Mouse (Mus musculus) lung, embryonic 15.5 days (tissue): ENCODE measurements around the gene Inca1. TPM values are rescaled to one million over a fixed set of nuclear protein-coding genes. Genes with fewer than 3 reads are reported as not detected.

ENCODE experiments used
- ATAC-seq: fragments of 200-750 bp; cut with Nextera tagmentation; 2 replicates; pipeline ENCODE4 v1.8.0; 2017; ENCODE audit warnings: moderate number of reproducible peaks, borderline replicate concordance; ENCODE audit not compliant: low FRiP score, low TSS enrichment; ENCODE audit errors: extremely low read depth
- H3K27ac ChIP-seq: fragments of 300-500 bp; sonication (generic); 2 replicates; pipeline ENCODE4 v1.5.1; 2015; ENCODE audit warnings: moderate library complexity, mild to moderate bottlenecking, inconsistent platforms
- H3K27me3 ChIP-seq: fragments of 300-500 bp; sonication (generic); 2 replicates; pipeline ENCODE4 v1.6.1; 2015; ENCODE audit warnings: inconsistent platforms
- H3K36me3 ChIP-seq: fragments of 300-500 bp; sonication (generic); 2 replicates; pipeline ENCODE4 v1.6.1; 2015; ENCODE audit warnings: inconsistent platforms
- H3K4me1 ChIP-seq: fragments of 300-500 bp; sonication (generic); 2 replicates; pipeline ENCODE4 v1.6.1; 2015; ENCODE audit warnings: inconsistent platforms
- H3K4me2 ChIP-seq: fragments of 300-500 bp; sonication (generic); 2 replicates; pipeline ENCODE4 v1.6.1; 2015; ENCODE audit warnings: inconsistent platforms, mild to moderate bottlenecking, moderate library complexity
- H3K4me3 ChIP-seq: fragments of 300-500 bp; sonication (generic); 2 replicates; pipeline ENCODE4 v1.5.1; 2015; ENCODE audit warnings: mild to moderate bottlenecking, inconsistent platforms
- H3K9ac ChIP-seq: fragments of 300-500 bp; sonication (generic); 2 replicates; pipeline ENCODE4 v1.6.1; 2015; ENCODE audit warnings: inconsistent platforms
- H3K9me3 ChIP-seq: fragments of 300-500 bp; sonication (generic); 2 replicates; pipeline ENCODE4 v1.6.1; 2016; ENCODE audit warnings: inconsistent platforms
- WGBS: fragments of 180-500 bp; shearing (Covaris S2); methylation state at CpG from one replicate; pipeline ENCODE4 v1.1.7; 2015; 5-methylcytosine and 5-hydroxymethylcytosine counted together
- polyA plus RNA-seq: library from polyadenylated mRNA; unstranded; fragments of >200 nt; fragmentation: Nextera tagmentation; extraction: Ambion mirVana; gene quantifications from 2 replicates; pipeline ENCODE4 v1.2.1, GENCODE M21; 2015

Gene Inca1
- polyA plus RNA-seq, 1 experiment from 2014 or later = 1.5 TPM

DNA sequence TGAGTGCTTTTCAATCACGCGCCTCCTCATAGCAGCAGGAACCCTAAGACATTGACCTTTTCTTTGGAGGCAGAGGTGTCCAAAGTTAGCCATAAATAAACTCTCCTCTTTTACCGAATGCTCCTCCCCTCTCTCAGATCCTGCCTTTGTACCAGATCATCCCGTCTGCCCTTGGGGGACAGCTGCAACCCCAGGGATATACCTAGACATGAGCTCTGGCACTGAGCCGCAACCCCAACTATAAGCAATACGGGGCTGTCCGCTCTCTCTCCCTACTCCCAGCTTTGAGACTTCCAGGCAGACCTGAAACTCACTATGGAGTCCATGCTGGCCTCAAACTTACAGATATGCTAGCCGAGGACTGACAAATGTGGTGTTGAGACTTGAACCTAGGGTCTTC lies 33.3 kb downstream of the Inca1 start:
- Histone ChIP-seq H3K4me2 (no peak overlapping the region), H3K4me3 (no peak overlapping the region), H3K4me1 (peaks cover 23% of the 10 kb centered on the region), H3K36me3 (peaks cover 42% of the 10 kb centered on the region), H3K9me3 (no peaks in the 10 kb centered on the region), H3K9ac (no peak overlapping the region), H3K27ac (no peak overlapping the region), H3K27me3 (no peaks in the 10 kb centered on the region)
- ATAC-seq = no peak
- WGBS = 87% methylated on average over 8 of the region's 8 CpGs

DNA sequence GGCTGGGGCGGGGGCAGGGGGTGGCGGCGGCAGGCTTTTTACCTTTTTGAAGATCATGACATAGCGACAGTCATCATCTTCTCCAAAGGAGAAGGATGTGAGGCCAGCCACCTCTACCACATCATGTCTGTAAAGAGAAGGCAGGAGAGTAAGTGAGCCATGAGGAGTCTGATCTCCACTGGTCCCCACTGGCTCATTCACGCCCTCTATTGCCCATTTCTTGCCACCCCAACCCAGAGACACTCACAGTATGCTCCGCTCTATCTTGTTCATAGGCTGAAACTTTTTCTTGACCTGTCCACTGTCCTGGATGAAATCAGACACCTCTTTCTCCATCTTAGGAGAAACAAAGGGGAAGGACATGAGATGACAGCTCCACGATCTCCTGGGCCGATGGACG lies 35.2 kb downstream of the Inca1 start:
- H3K4me3 ChIP-seq = no peak overlapping the region
- H3K9me3 ChIP-seq = no peaks in the 10 kb centered on the region
- H3K27ac ChIP-seq = no peak overlapping the region
- H3K4me1 ChIP-seq = peaks cover 13% of the 10 kb centered on the region
- H3K27me3 ChIP-seq = no peaks in the 10 kb centered on the region
- 89% methylated on average over 9 of the region's 9 CpGs for WGBS
- H3K36me3 ChIP-seq = peaks cover 48% of the 10 kb centered on the region
- no peak overlapping the region for H3K9ac ChIP-seq
- no peak for ATAC-seq
- no peak overlapping the region for H3K4me2 ChIP-seq

DNA sequence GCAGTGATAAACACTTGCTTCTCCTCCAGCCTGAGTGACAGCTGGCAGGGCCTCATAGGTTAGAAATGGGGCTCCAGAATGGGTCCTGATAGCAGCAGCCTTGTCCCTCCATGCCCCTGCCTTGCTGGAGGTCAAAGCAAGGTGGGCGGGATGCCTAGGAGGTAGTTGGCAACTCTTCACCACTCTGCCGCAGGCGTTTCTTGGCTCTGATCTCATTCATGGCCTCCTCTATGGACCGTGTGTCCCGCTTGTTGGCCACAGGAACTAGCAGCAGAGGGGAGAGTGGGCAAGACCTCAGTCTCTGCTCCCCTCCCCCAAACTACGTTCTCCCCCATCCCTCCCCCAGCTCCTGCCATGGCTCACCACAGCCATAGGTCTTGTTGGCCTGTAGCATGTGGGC lies 36.0 kb downstream of the Inca1 start:
- no peak overlapping the region for H3K4me3 ChIP-seq
- ATAC-seq = no peak
- peaks cover 48% of the 10 kb centered on the region for H3K36me3 ChIP-seq
- no peak overlapping the region for H3K27ac ChIP-seq
- no peak overlapping the region for H3K4me2 ChIP-seq
- H3K27me3 ChIP-seq = no peaks in the 10 kb centered on the region
- peaks cover 13% of the 10 kb centered on the region for H3K4me1 ChIP-seq
- H3K9ac ChIP-seq = no peak overlapping the region
- WGBS = 85% methylated on average over 6 of the region's 6 CpGs
- no peaks in the 10 kb centered on the region for H3K9me3 ChIP-seq

DNA sequence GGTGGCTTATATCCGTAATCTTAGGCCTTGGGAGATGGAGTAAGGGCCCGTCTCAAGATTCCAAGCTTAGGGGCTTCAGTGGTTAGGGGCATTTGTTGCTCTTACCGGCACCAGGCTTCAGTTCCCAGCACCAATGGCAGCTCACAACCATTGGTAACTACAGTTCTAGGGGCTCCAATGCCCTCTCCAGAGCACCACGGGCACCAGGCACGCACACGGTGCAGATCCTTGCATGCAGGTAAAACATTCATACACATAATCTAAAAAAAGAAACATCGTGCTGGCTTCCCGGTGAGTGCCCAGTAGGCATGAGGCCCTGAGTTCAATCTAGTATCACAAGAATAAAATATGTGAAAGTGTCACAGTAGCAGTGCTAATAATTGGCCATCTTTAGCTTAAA lies 36.9 kb downstream of the Inca1 start:
- H3K4me2 ChIP-seq = no peak overlapping the region
- 92% methylated on average over 8 of the region's 8 CpGs for WGBS
- peaks cover 15% of the 10 kb centered on the region for H3K4me1 ChIP-seq
- no peaks in the 10 kb centered on the region for H3K9me3 ChIP-seq
- no peak for ATAC-seq
- peaks cover 48% of the 10 kb centered on the region for H3K36me3 ChIP-seq
- no peak overlapping the region for H3K27ac ChIP-seq
- H3K9ac ChIP-seq = no peak overlapping the region
- no peaks in the 10 kb centered on the region for H3K27me3 ChIP-seq
- H3K4me3 ChIP-seq = no peak overlapping the region

DNA sequence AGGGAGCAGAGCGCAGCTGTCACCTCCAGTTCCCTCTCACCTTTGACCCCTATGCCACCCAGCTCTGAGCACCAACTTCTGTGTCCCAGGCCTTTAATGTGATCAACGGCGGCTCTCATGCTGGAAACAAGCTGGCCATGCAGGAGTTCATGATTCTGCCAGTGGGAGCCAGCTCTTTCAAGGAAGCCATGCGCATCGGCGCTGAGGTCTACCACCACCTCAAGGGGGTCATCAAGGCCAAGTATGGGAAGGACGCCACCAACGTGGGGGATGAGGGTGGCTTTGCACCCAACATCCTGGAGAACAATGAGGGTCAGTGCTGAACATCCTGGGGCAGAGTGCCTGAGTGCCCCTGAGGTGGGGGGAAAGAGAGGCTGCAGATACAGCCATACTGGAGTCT lies 39.4 kb downstream of the Inca1 start:
- Histone ChIP-seq H3K4me1 (peaks cover 30% of the 10 kb centered on the region), H3K27ac (no peak overlapping the region), H3K27me3 (no peaks in the 10 kb centered on the region), H3K4me3 (no peak overlapping the region), H3K36me3 (peaks cover 44% of the 10 kb centered on the region), H3K9me3 (no peaks in the 10 kb centered on the region), H3K4me2 (no peak overlapping the region), H3K9ac (no peak overlapping the region)
- ATAC-seq = no peak
- 81% methylated on average over 8 of the region's 8 CpGs for WGBS

DNA sequence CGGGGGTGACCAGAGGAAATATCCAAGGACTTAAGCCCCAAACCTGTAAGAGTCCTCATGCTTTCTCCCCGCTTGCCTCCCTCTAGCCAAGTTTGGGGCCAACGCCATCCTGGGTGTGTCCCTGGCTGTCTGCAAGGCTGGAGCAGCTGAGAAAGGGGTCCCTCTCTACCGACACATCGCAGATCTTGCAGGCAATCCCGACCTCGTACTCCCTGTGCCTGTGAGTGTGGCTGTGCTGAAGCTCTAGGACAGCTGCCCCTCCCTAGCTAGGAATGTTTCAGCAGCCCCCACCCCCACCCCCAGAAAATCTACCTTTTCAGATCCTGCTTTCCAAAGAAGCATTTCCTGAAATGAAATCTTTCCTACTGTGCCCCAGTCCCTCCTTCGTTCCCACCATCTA lies 41.0 kb downstream of the Inca1 start:
- H3K4me3 ChIP-seq = no peak overlapping the region
- no peak overlapping the region for H3K4me2 ChIP-seq
- H3K27ac ChIP-seq = no peak overlapping the region
- no peak for ATAC-seq
- 64% methylated on average over 8 of the region's 8 CpGs for WGBS
- no peaks in the 10 kb centered on the region for H3K27me3 ChIP-seq
- no peaks in the 10 kb centered on the region for H3K9me3 ChIP-seq
- peaks cover 30% of the 10 kb centered on the region for H3K4me1 ChIP-seq
- no peak overlapping the region for H3K9ac ChIP-seq
- peaks cover 28% of the 10 kb centered on the region for H3K36me3 ChIP-seq

DNA sequence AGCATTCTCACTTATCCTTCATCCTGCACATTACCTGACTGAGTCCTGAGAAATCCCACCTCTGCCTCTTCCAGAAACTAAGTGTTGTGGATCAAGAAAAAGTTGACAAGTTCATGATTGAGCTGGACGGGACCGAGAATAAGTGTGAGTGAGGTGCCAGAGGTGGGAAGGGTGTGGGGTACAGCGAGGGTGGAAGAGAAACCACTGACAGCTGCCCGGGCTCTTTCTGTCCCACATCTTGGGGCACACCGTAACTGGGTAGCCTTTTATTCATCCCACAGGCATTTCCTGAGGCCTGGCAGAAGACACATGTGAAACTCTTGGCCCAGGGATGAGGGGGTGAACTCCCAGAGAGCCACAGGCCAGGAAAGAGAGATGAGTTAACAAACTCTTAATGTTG lies 41.4 kb downstream of the Inca1 start:
- Histone ChIP-seq H3K9me3 (no peaks in the 10 kb centered on the region), H3K4me1 (peaks cover 30% of the 10 kb centered on the region), H3K9ac (no peak overlapping the region), H3K27ac (no peak overlapping the region), H3K4me2 (no peak overlapping the region), H3K36me3 (peaks cover 24% of the 10 kb centered on the region), H3K4me3 (no peak overlapping the region), H3K27me3 (no peaks in the 10 kb centered on the region)
- ATAC-seq = no peak
- 72% methylated on average over 5 of the region's 5 CpGs for WGBS

DNA sequence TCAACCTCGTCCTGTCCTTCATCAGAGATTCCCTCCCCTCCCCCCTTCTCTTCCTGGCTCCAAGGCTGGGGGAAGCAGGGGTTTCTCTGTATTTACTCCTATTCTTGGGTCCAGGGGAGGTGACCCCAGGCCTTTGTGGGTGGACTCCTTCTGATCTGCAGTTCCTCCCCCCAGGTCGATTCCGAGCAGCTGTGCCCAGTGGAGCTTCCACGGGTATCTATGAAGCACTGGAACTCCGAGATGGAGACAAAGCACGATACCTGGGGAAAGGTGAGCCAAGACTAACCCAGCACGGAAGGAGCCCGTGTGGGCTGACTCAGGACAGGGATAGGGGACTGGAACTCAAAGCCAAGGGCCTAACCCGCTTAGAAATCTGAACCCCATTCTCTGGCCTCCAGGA lies 42.0 kb downstream of the Inca1 start:
- Histone ChIP-seq H3K4me1 (peaks cover 31% of the 10 kb centered on the region), H3K27me3 (no peaks in the 10 kb centered on the region), H3K9me3 (no peaks in the 10 kb centered on the region), H3K9ac (no peak overlapping the region), H3K36me3 (peaks cover 20% of the 10 kb centered on the region), H3K4me3 (no peak overlapping the region), H3K27ac (no peak overlapping the region), H3K4me2 (no peak overlapping the region; the same call in 1 of the 2 replicates)
- ATAC-seq = no peak
- WGBS = 46% methylated on average over 9 of the region's 9 CpGs

DNA sequence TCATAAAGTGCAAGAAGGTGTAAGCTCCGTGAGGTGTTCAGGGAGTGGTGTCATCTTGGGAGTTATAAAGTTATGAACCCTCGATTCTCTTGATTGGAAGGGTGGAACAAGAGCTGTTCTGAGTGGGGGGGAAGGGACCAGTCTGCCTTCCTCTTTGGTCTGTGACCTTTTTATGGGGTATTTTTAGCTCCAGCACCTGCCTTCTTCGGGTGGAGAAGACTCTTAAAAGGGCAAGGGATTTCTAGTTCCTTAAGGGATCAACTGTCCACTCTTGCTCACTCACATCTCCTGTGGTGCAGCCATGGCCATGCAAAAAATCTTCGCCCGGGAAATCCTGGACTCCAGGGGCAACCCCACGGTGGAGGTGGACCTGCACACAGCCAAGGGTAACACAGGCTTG lies 42.4 kb downstream of the Inca1 start:
- no peak overlapping the region for H3K9ac ChIP-seq
- H3K4me3 ChIP-seq = no peak overlapping the region
- WGBS = 36% methylated on average over 6 of the region's 6 CpGs
- peaks cover 20% of the 10 kb centered on the region for H3K36me3 ChIP-seq
- H3K27ac ChIP-seq = no peak overlapping the region
- no peak for ATAC-seq
- H3K27me3 ChIP-seq = no peaks in the 10 kb centered on the region
- no peak overlapping the region; the same call in 1 of the 2 replicates for H3K4me2 ChIP-seq
- no peaks in the 10 kb centered on the region for H3K9me3 ChIP-seq
- H3K4me1 ChIP-seq = peaks cover 35% of the 10 kb centered on the region

DNA sequence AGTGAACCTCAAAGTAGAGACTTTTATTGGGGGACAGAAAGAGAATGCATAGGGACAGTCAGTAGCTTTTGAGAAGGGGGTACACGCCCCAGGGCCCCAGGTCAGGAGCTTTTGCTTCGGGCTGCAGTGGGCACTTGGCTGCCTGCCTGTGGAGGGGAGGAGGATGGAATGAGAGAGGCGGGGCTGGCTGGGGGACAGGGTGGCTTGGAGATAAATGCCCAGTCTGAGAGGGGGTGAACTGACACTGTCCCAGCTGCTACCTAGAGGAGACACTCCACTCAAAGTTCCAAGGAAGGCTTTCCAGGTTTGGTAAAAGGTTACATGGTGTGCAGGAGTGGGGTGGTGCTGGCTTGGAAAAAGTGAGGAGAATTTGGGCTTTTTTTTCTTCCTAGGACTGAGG lies 43.0 kb downstream of the Inca1 start, which contains the start of gene Eno3:
Eno3 (plus strand) TSS at position 239 of the 400 bp plus-strand sequence.
- peak within 1 kb of the TSS; percentile 100 for H3K4me3 ChIP-seq
- no peaks in the 10 kb centered on the region for H3K9me3 ChIP-seq
- ATAC-seq = no peak
- H3K4me2 ChIP-seq = peak within 1 kb of the TSS; percentile 95
- peak within 1 kb of the TSS; percentile 64 for H3K9ac ChIP-seq
- no peaks in the 10 kb centered on the region for H3K27me3 ChIP-seq
- H3K27ac ChIP-seq = peak within 1 kb of the TSS; percentile 99
- peaks cover 41% of the 10 kb centered on the region for H3K4me1 ChIP-seq
- peaks cover 20% of the 10 kb centered on the region for H3K36me3 ChIP-seq
- 5% methylated on average over 3 of the region's 3 CpGs for WGBS

DNA sequence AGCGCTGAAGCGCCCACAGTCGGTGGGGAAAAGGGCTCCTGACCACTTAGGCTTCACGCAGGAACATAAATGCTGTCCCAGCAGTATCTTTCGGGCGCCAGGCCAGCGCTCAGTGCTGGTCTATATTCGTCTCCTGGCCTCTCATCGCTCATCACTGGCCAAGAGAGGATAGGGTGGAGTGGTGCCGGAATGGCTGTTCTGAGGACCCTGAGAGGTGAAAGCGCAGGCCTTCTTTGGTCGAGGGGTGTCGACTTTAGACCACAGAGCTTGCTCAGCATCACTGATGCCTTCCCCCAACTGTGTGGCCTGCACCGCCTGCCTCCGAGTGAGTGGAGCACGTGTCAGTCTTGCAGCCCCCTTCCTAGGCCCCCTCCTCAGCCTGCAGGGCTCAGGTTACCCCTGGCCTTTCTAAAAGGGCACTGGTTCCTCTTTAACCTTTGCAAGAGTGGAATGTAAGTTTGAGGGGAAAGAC lies 43.5 kb downstream of the Inca1 start:
- peak overlapping the region; percentile 25 for H3K9ac ChIP-seq
- H3K4me2 ChIP-seq = peak overlapping the region; percentile 95
- peaks cover 46% of the 10 kb centered on the region for H3K4me1 ChIP-seq
- H3K9me3 ChIP-seq = no peaks in the 10 kb centered on the region
- H3K27me3 ChIP-seq = no peaks in the 10 kb centered on the region
- peak overlapping the region; percentile 100 for H3K4me3 ChIP-seq
- ATAC-seq = no peak
- H3K36me3 ChIP-seq = peaks cover 22% of the 10 kb centered on the region
- peak overlapping the region; percentile 99 for H3K27ac ChIP-seq
- 9% methylated on average over 16 of the region's 16 CpGs for WGBS

DNA sequence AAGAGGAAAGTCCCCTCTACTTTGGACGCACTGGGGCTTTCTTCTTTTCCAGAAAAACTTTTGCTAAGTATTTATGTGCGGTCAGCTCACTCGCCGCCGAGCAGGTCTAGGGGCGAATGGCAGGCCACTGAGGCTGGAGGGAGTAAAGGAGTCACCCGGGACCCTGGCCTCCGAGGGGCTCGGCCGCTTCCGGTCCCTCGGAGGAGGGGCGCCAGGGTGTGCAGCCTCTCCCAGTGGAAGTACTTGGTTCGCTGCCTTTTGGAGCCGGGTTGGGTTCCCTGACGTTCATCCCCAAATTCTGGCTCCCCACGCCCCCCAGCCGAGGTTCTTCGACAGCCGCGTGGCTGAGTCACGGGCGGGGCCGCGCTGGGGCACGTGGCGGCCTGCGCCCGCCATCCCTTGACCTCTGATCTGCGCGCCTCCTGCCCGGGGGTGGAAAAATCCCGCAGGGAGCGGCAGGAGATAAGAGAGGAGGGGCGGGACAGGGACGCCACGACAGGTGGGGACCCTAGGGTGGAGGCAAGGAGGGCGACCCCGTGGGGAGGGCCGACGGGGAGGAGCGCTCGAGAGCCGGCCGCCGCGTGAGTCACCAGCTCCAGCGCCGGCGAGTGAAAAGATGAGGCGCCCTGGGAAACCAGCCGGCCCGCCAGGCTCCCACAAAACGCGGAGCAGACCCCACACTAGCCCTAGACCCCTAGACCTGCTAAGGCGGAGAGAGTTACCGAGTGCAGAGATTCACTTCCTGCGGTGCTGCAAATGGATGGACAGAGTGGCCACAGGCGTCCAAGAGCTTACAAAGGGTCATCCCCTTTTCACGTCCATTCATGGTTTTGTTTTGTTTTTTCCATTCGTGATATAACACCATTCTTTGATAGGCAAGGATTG lies 44.1 kb downstream of the Inca1 start:
- peak overlapping the region; percentile 99 for H3K27ac ChIP-seq
- peak; percentile 35 for ATAC-seq
- WGBS = 1% methylated on average over 60 of the region's 61 CpGs

More for the DNA sequence above, 44.1 kb downstream of the Inca1 start:
- no peaks in the 10 kb centered on the region for H3K27me3 ChIP-seq
- H3K4me1 ChIP-seq = peaks cover 53% of the 10 kb centered on the region
- H3K4me2 ChIP-seq = peak overlapping the region; percentile 95
- H3K9ac ChIP-seq = peak overlapping the region; percentile 64
- peak overlapping the region; percentile 100 for H3K4me3 ChIP-seq
- H3K9me3 ChIP-seq = no peaks in the 10 kb centered on the region
- peaks cover 27% of the 10 kb centered on the region for H3K36me3 ChIP-seq
